Mouse (Mus musculus) v-Abl transformed pro-B cells (cell line): Measurements from ENCODE around the gene Rab40b.
"Not testable (repeated sequence)": the region's sequence is repeated elsewhere in the genome, so short reads cannot be mapped to it uniquely, and the experiment has no call there.

Source experiments
- in situ Hi-C, 2 experiments: fragments of 400-800 bp; cut with MboI; formaldehyde crosslinking; loops; one replicate each; pipeline ENCODE4 v1.15.1; 2025; ENCODE audit not compliant: unreplicated experiment in 2 of 2

Gene Rab40b

DNA sequence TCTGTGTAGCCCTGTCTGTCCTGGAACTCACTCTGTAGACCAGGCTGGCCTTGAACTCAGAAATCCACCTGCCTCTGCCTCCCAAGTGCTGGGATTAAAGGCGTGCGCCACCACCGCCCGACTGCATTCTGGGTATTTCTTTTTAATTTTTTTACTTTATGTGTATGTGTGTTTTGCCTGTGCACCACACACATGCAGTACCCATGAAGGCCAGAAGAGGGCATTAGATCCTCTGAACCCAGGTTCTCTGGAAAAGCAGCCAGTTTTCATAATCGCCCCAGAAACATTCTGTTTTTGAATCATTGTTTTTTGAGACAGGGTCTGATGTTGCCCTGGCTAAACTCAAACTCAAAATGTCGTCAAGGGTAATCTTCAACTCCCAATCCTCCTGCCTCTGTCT is 18.4 kb downstream of the Rab40b start:
- in situ Hi-C loops: loop anchor here (5.0 to 10.0 kb wide), 2 partner anchors 195 to 438 kb away; no protein-coding TSS in a partner anchor

DNA sequence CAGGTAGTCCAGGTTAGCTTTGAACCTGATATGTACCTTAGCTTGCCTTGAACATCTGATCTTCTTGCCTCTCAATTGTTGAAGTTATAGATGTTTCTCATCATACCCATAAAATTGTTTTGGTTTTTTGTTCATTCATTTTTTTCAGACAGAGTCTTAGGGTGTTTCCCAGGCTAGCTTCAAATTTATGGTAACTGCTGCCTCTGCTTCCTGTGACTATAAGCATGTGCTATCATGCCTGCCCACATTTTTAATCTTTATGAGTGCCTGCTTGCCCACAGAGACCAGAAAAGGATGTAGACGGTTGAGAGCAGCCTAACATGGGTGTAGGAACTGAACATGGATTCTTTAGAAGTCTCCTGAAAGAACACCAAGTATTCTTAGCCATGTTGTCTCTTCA is 19.3 kb downstream of the Rab40b start:
- in situ Hi-C loops: loop anchor here in 1 of 2 experiments (10.0 kb wide), 1 partner anchor 194 kb away; no protein-coding TSS in a partner anchor

DNA sequence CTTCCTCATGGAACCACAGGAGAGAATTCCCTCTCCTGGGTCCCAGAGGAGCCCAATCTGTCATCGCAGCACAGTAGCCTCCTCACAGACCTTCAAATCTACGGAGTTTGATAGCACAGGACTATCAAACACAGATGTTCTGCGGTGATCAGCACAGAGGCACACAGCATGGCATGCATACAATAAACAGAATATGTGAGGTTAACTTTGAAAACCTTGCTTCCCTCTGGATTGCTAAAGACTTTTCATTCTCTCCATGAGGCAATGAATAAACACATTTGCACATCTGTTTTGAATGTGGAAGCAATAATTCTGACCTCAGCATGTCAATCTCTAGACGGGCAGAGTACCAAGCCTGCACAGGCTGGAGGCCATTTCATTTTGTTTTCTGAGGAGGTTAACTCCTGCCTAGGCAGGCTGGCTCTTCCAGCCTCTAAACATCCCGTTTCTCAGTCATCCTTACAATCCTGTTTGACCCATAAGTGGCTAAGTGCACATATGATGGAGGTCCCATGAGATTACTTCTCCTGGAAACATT is 20.8 kb downstream of the Rab40b start:
- in situ Hi-C loops: loop anchor here in 1 of 2 experiments (10.0 kb wide), 1 partner anchor 192 kb away; no protein-coding TSS in a partner anchor

DNA sequence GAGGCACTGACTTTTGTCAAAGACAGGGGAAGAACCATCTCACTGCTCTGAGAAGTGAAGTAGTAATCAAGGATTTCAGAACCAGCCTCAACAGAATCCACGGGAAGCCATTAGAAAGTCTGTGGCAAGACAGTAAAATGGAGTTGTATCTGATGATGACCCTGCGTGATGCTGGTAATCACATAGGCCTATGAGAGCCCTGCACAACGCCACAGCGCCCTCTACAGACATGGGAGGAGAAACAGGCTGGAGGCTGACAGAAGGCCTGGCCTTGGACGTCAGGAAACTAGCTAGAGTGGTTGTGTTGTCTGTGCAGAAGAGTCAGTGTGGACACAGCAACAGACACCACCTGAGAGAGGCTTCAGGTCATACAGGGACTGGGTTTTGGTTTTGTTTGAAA is 25.8 kb downstream of the Rab40b start:
- in situ Hi-C loops: loop anchor here in 1 of 2 experiments (10.0 kb wide), 1 partner anchor 187 kb away; no protein-coding TSS in a partner anchor

DNA sequence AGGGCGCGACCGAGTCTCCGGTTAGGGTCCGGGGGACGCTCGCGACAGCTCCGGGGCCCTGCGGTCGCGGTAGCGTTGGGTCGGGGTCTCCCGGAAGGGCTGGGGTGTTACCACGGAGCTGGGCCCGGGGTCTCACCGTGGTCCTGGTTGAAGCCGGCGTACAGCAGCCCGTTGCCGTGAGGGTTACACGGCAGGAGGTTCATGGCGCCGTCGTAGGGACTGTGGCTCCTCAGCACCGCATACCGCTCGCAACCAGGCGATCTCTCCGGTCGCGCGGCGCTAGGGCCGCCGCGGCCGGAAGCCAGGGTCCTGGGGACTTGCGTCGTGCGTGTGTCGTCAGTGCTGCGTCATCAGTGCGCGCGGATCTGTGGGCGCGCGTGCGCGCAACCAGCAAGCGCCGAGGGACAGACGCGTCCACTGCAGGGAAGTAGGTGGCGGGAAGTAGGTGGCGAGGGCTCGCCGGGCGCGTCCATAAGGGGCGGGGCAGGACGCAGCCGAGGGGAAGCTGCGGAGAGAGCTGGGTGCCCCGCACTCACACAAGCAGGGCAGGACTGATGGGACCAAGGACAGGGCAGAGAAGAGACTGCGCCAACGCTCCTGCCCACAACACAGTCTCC is 33.9 kb downstream of the Rab40b start, which contains the start of gene Wdr45b:
TSS of gene Wdr45b (minus strand) at position 355 of the 617 bp plus-strand sequence.
- in situ Hi-C loops: loop anchor here (10.0 kb wide), 2 partner anchors 119 to 529 kb away; partner anchors contain the start of genes Narf (in 2 of the 2) and Fasn (in 1 of the 2)

DNA sequence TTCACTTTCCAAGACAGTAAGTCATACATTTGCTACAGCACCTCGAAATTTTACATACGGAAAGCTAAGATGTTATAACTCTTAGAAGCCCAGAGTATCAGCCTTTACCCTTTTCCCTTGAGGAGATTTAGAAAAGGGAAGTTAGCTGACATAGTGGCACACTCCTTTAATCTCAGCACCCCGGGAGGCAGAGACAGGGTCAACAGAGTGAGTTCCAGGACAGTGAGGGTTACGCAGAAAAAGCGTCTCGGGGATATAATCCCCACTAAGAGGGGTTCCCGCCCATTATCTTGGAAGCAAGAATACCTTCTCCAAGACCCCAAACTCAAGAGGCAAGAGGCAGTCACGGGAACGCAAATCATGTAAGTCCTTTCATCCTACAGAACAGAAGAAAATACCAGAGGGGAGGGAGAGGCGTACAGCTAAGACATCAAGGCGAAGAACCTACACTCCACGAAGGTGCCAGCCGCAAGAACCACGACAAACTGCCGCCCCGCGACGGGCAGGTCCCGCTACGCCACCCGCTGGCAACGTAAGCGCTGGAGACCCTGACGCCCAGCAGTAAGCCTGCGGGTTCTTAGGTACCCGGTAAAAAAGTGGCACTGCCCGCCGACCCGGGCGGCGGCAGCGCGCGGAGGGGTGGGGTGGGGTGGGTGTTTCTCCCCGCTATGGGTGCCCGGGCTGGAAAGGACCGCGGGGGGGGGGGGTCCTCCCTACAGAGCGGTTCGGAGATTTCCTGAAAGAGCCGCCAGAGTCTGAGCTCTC is 34.5 kb downstream of the Rab40b start:
- in situ Hi-C loops: loop anchor here (10.0 kb wide), 2 partner anchors 119 to 529 kb away; partner anchors contain the start of genes Narf (in 2 of the 2) and Fasn (in 1 of the 2)

DNA sequence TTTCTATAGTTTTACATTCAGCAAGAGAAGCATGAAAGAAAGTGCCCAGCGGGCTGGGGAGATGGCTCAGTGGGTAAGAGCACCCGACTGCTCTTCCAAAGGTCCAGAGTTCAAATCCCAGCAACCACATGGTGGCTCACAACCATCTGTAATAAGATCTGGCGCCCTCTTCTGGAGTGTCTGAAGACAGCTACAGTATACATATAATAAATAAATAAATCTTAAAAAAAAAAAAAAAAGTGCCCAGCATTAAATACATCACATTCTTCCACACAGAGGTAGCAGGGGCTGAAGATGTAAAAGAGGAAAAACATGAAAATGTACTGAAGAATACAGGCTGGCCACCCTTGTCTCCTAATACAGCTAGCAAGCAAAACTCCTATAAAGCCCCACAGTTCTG is 39.3 kb downstream of the Rab40b start:
- in situ Hi-C loops: not testable (repeated sequence)

DNA sequence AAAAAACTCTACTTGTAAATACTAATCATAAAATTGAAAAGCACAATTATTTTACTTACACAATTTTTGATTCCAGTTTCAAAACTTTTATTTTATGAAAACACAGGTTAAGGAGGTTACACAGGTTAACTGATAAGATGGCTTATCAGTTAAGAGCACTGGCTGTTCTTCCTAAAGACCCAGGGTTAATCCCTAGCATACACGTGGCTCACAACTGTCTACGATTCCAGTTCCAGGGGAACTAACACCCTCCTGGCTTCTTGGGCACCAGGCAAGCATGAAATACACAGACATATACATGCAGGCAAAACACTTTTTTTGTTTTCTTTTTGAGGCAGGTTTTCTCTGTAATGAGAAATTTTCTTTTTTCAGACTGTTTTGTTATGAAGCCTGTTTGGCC is 39.9 kb downstream of the Rab40b start:
- in situ Hi-C loops: no loop called here

DNA sequence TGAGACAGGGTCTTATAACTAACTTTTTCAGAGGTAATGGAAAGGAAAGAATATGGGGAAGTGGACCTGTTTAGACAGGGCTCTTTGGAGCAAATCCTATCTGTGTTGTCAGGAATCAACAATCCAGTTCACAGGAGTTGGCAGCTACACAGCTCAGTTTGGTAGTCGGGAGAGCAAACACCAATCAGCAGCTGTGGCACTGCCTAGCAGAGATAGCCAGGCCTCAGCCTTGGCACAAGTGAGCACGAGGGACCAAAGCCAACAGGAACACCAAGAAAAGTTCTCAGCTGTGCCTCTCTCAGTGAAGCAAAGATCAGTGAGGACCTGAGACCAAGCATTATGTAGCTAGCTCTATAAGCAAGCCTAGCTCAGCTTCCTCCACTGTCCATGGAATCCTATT is 41.0 kb downstream of the Rab40b start:
- in situ Hi-C loops: no loop called here

DNA sequence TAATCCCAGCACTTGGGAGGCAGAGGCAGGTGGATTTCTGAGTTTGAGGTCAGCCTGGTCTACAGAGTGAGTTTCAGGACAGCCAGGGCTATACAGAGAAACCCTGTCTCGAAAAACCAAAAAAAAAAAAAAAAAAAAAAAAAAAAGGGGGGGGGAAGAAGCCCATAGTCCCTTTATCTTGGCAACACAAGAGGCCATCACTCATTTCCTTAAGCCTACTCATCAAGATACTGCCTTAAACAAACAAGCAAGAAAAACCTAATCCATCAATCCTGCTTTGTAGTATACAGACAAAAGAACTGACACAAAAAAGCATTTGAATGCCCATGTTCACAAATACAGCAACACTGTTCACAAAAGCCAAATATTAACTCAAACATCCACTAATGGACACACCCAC is 45.6 kb downstream of the Rab40b start:
- in situ Hi-C loops: not testable (repeated sequence)

DNA sequence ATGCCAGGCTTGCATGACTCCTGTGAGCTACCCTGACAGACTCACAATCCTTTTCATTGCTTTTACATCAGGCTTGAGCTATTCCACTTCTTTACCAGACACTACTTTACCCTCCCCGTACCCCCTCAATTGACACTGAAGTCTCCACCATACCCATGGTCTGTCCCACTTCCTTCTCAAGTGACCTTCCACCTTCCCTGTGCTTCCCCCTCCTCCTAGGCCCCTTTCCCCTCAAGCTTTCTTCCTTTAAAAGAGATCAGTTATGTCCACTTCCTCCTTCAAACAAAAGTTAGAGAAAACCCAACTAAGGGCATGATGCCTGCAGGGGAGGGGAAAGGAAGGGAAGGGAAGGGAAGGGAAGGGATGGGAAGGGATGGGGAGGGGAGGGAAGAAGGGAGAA is 47.8 kb downstream of the Rab40b start:
- in situ Hi-C loops: no loop called here

DNA sequence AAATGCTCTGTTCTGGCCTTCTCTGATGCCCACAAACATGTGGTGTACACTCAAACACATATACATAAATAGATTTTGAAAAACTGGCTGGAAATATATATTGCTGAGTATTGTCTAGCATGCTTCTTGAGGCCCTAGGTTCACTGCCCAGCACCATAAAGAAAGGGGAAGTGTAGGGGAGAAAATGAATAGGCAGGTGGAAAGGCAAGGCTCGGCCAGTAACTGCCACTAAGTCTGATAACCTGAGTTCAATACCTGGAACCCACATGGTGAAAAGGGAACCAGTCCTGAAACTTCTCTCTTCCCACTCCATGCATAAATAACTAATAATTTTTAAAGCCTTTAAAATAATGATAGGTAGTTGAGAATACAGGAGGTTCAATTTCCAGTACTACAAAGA is 48.4 kb downstream of the Rab40b start:
- in situ Hi-C loops: no loop called here

DNA sequence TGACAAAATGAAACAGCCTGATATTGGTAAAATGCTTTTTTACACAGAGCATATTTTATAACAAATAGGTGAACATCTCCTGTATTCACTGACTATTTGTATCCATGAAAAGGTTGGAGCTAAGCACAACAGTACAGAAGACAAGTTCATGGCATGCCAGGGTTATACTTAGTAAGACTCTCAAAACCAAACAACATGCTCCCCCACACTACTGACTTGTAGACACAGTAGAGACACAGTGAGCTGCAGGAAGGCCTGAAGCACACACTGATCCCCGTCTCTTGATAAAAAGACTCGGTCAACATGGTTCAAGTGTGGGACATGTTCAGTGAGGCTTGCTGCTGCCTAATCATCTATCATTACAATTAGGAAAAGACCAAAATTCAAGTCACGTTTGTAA is 56.4 kb downstream of the Rab40b start:
- in situ Hi-C loops: no loop called here

DNA sequence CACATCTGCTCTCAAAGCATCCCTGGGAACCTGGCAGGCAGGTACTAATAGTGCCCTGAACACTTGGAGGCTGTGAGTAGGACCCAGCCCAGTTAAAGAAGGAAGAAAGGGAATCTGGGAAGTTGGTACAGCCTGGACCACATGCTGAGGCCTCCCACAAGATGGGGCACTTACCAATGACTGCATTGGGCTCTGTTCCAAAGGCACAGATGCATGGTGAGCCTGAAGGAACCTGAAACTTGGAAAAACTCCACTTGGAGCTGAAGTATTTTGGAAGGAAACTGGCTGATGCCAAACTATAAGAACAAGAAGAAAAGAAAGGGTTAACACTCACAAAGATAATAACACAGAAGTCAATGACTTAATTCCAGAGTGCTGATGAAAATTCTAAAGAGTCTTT is 59.4 kb downstream of the Rab40b start:
- in situ Hi-C loops: no loop called here

DNA sequence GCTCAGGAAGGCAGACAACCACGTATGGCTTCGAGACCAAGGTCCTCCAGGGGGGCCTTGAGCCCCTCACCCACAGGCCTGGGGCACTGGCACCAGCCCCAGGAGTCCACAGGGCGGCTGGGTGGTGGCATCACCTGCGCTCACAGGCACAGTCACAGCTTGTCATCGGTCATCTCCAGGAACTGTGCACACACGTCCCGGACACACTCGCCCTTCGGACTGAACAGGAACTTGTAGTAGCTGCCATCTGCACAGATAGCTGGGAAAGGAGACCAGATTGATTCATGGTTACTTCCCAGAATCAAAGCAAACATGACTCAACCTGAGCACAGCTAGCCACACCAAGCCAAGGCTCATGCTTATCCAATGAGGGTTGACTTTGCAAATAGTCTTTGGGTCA is 59.8 kb downstream of the Rab40b start:
- in situ Hi-C loops: no loop called here

DNA sequence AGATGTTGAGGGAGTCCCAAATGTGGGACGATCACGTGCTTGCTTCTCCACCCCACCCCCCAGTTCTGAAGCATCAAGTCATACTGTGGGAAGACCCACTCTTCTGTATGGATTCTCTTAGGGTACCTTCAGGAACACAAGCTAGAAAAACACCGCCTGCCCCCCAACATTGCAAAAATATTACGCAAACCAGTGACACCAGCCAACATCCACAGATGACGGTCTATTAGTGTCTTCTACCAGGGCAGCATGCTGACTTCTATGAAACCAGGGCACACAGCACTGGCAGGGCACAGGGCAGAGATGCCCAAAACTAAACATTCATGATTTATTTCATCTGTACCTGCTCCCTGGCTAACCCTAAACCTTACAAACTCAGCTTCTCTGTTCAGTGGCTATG is 61.4 kb downstream of the Rab40b start:
- in situ Hi-C loops: no loop called here

DNA sequence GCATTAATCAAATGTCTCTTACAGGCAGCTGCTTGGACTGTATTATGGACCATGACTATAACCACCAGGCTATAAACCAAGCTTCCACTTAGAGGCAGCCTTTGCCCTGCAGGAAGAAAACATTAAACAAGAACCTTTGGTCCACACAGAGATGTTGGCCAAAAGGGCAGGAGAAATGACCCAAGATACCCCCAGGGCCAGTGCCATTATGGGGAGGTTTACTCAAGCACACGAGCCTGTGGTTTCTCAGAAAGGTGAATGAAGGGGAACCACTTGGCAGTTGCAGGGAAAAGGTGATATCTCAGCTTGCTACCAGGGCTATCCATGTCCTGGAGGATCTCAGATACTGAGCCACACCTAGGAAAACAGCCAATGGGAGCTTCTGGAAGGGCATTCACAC is 62.0 kb downstream of the Rab40b start:
- in situ Hi-C loops: no loop called here

DNA sequence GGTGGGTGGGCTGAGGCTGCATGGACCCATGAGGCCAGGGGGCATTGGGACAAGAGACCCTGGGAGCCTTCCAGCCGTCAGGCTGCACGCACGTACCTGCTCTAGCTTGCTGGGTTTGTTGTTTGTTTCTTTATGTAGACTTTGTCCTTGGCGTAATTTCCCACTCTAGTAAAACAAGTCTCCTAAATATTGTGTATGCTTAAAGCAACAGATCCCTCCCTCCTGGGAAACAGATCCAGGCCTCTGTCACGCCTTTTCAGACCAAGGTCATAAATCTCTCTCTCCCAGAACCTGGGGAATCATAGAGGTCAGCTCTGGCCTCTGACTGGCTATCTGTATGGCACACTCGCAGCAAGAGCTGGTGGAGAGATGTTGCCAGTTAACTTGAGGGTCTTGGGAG is 80.3 kb downstream of the Rab40b start:
- in situ Hi-C loops: not testable (repeated sequence)

DNA sequence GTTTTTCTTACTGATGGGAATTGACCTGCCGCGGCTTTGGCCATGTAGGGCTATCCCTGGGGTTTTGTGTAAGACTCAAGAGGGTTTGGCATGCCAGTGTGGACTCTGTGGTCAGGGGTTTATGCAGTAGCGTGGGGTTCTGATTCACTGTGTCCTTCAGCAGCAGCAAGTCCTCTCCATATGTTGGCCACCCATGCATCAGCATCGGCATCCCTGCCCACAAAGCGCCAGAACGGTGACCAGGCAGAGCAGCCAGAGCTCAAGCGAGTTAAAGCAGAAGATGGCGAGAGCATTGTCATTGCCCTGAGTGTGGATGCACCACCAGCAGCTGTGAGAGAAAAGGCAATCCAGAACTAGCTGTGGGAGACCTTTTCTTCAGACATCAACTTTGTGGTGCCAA is 81.4 kb downstream of the Rab40b start:
- in situ Hi-C loops: no loop called here
